Mouse (Mus musculus): ENCODE data around the gene Zfp811. TPM values are rescaled to one million over a fixed set of nuclear protein-coding genes. Genes with fewer than 3 reads are reported as not detected.

Gene Zfp811
- polyA plus RNA-seq, 1 experiment, result 0.01 TPM

DNA sequence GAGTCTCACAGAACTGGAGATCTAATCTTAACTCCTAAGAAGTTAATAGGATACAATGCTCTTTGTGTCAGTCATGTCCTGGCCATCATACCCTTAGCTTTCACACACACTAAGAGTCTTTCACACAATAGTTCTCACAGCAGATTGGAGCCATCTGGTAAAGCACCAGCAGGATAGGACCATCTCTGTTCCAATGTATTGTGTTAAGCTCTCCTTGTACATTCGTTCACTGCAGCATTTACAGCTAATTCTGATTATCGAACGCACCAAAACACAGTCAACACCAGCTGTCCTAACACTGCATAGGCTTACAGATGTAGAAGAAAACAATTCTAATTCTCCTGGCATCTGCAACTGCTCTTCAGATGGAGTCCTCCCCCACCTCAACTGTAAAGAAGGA lies 32.2 kb downstream of the Zfp811 start:
- no peaks in the 10 kb centered on the region for H3K27me3 ChIP-seq (ENCODE audit: control insufficient read depth, insufficient read depth, insufficient read length)
- H3K79me3 ChIP-seq (ENCODE audit: low read depth), result peaks cover 78% of the 10 kb centered on the region

DNA sequence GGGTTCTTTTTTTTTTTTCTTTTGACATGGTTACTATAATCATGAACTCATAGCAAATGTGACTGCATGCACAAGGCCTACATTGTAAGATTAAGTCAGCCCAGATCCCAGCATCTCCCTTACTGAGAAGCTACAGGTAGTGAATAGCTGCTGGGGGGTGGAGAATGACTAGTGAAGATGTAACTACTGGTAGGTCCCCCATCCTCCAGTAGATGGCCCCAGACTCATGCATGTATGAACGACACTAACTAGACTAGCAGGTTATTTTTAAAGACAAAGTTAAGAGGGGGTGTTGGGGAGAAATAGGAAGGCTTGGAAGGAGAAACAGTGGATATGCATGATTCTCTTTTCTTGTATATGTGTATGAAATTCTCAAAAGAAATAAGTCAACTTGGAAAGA lies 38.5 kb downstream of the Zfp811 start:
- Histone ChIP-seq H3K79me3 (ENCODE audit: low read depth) (peaks cover 76% of the 10 kb centered on the region), H3K79me2 (ENCODE audit: control insufficient read depth, insufficient read depth) (peaks cover 75% of the 10 kb centered on the region), H3K4me3 (ENCODE audit: insufficient read depth, poor library complexity, severe bottlenecking) (no peak overlapping the region), H3K36me3 (ENCODE audit: control insufficient read depth, insufficient read depth) (peaks cover 84% of the 10 kb centered on the region), H3ac (ENCODE audit: control insufficient read depth, insufficient read length, low read depth) (no peak overlapping the region), H3K27me3 (ENCODE audit: control insufficient read depth, insufficient read depth, insufficient read length) (no peaks in the 10 kb centered on the region)
- TF ChIP-seq FOSL1 (IDR thresholded peaks at IDR 0.05; ENCODE audit: insufficient read depth, low read length, poor library complexity, severe bottlenecking) (no peak), MAX (IDR thresholded peaks at IDR 0.05) (no peak), CEBPB (IDR thresholded peaks at IDR 0.05; ENCODE audit: low read depth) (no peak), USF1 (IDR thresholded peaks at IDR 0.05; ENCODE audit: low read depth) (no peak), CTCF (IDR thresholded peaks at IDR 0.05; ENCODE audit: control insufficient read depth, insufficient read depth, insufficient read length) (no peak), MYOG (IDR thresholded peaks at IDR 0.05; ENCODE audit: control insufficient read depth, extremely low read depth, insufficient read length) (no peak), MYOD1 (IDR thresholded peaks at IDR 0.05; ENCODE audit: control insufficient read depth, insufficient read length, low read depth) (no peak)

More for the DNA sequence above, 32.2 kb downstream of the Zfp811 start:
- peaks cover 80% of the 10 kb centered on the region for H3K79me2 ChIP-seq (ENCODE audit: control insufficient read depth, insufficient read depth)
- no peak overlapping the region for H3ac ChIP-seq (ENCODE audit: control insufficient read depth, insufficient read length, low read depth)
- H3K4me3 ChIP-seq (ENCODE audit: insufficient read depth, poor library complexity, severe bottlenecking), result no peak overlapping the region
- TF ChIP-seq USF1 (IDR thresholded peaks at IDR 0.05; ENCODE audit: low read depth), result no peak
- no peak for TF ChIP-seq FOSL1 (IDR thresholded peaks at IDR 0.05; ENCODE audit: insufficient read depth, low read length, poor library complexity, severe bottlenecking)
- TF ChIP-seq MYOD1 (IDR thresholded peaks at IDR 0.05; ENCODE audit: control insufficient read depth, insufficient read length, low read depth), result no peak
- no peak for TF ChIP-seq MAX (IDR thresholded peaks at IDR 0.05)
- no peak for TF ChIP-seq CEBPB (IDR thresholded peaks at IDR 0.05; ENCODE audit: low read depth)
- TF ChIP-seq CTCF (IDR thresholded peaks at IDR 0.05; ENCODE audit: control insufficient read depth, insufficient read depth, insufficient read length), result no peak
- no peak for TF ChIP-seq MYOG (IDR thresholded peaks at IDR 0.05; ENCODE audit: control insufficient read depth, extremely low read depth, insufficient read length)
- peaks cover 85% of the 10 kb centered on the region for H3K36me3 ChIP-seq (ENCODE audit: control insufficient read depth, insufficient read depth)

GRCm38 (mm10) chr17:32766422-32766821 lies 43.3 kb downstream of the Zfp811 start:
- TF ChIP-seq FOSL1 (IDR thresholded peaks at IDR 0.05; ENCODE audit: insufficient read depth, low read length, poor library complexity, severe bottlenecking), result no peak
- no peak for TF ChIP-seq MYOG (IDR thresholded peaks at IDR 0.05; ENCODE audit: control insufficient read depth, extremely low read depth, insufficient read length)
- TF ChIP-seq CTCF (IDR thresholded peaks at IDR 0.05; ENCODE audit: control insufficient read depth, insufficient read depth, insufficient read length), result no peak
- no peak for TF ChIP-seq MYOD1 (IDR thresholded peaks at IDR 0.05; ENCODE audit: control insufficient read depth, insufficient read length, low read depth)
- TF ChIP-seq CEBPB (IDR thresholded peaks at IDR 0.05; ENCODE audit: low read depth), result no peak
- no peak for TF ChIP-seq USF1 (IDR thresholded peaks at IDR 0.05; ENCODE audit: low read depth)
- TF ChIP-seq MAX (IDR thresholded peaks at IDR 0.05), result no peak
- H3K79me2 ChIP-seq (ENCODE audit: control insufficient read depth, insufficient read depth), result peaks cover 43% of the 10 kb centered on the region
- no peak overlapping the region for H3K4me3 ChIP-seq (ENCODE audit: insufficient read depth, poor library complexity, severe bottlenecking)
- H3K79me3 ChIP-seq (ENCODE audit: low read depth), result peaks cover 44% of the 10 kb centered on the region
- peaks cover 62% of the 10 kb centered on the region for H3K36me3 ChIP-seq (ENCODE audit: control insufficient read depth, insufficient read depth)
- H3K27me3 ChIP-seq (ENCODE audit: control insufficient read depth, insufficient read depth, insufficient read length), result no peaks in the 10 kb centered on the region
- no peak overlapping the region for H3ac ChIP-seq (ENCODE audit: control insufficient read depth, insufficient read length, low read depth)

GRCm38 (mm10) chr17:32757331-32757730 lies 52.4 kb downstream of the Zfp811 start:
- H3K36me3 ChIP-seq (ENCODE audit: control insufficient read depth, insufficient read depth), result no peaks in the 10 kb centered on the region
- TF ChIP-seq MYOD1 (IDR thresholded peaks at IDR 0.05; ENCODE audit: control insufficient read depth, insufficient read length, low read depth) (no peak), MYOG (IDR thresholded peaks at IDR 0.05; ENCODE audit: control insufficient read depth, extremely low read depth, insufficient read length) (no peak), CTCF (IDR thresholded peaks at IDR 0.05; ENCODE audit: control insufficient read depth, insufficient read depth, insufficient read length) (no peak), USF1 (IDR thresholded peaks at IDR 0.05; ENCODE audit: low read depth) (no peak), FOSL1 (IDR thresholded peaks at IDR 0.05; ENCODE audit: insufficient read depth, low read length, poor library complexity, severe bottlenecking) (no peak), MAX (IDR thresholded peaks at IDR 0.05) (no peak), CEBPB (IDR thresholded peaks at IDR 0.05; ENCODE audit: low read depth) (no peak)
- no peaks in the 10 kb centered on the region for H3K79me3 ChIP-seq (ENCODE audit: low read depth)
- no peak overlapping the region for H3ac ChIP-seq (ENCODE audit: control insufficient read depth, insufficient read length, low read depth)
- H3K4me3 ChIP-seq (ENCODE audit: insufficient read depth, poor library complexity, severe bottlenecking), result no peak overlapping the region
- no peaks in the 10 kb centered on the region for H3K79me2 ChIP-seq (ENCODE audit: control insufficient read depth, insufficient read depth)
- no peaks in the 10 kb centered on the region for H3K27me3 ChIP-seq (ENCODE audit: control insufficient read depth, insufficient read depth, insufficient read length)

- no peak for TF ChIP-seq CTCF (IDR thresholded peaks at IDR 0.05; ENCODE audit: control insufficient read depth, insufficient read depth, insufficient read length)
- TF ChIP-seq CEBPB (IDR thresholded peaks at IDR 0.05; ENCODE audit: low read depth), result no peak
- TF ChIP-seq USF1 (IDR thresholded peaks at IDR 0.05; ENCODE audit: low read depth), result no peak
- no peak for TF ChIP-seq FOSL1 (IDR thresholded peaks at IDR 0.05; ENCODE audit: insufficient read depth, low read length, poor library complexity, severe bottlenecking)
- no peak for TF ChIP-seq MYOD1 (IDR thresholded peaks at IDR 0.05; ENCODE audit: control insufficient read depth, insufficient read length, low read depth)
Measured at GRCm38 (mm10) chr17:32753634-32754033, 56.1 kb downstream of the Zfp811 start.

More at GRCm38 (mm10) chr17:32753634-32754033, 56.1 kb downstream of the Zfp811 start:
- Histone ChIP-seq H3K36me3 (ENCODE audit: control insufficient read depth, insufficient read depth) (no peaks in the 10 kb centered on the region), H3K4me3 (ENCODE audit: insufficient read depth, poor library complexity, severe bottlenecking) (no peak overlapping the region), H3K79me3 (ENCODE audit: low read depth) (no peaks in the 10 kb centered on the region), H3ac (ENCODE audit: control insufficient read depth, insufficient read length, low read depth) (no peak overlapping the region), H3K27me3 (ENCODE audit: control insufficient read depth, insufficient read depth, insufficient read length) (no peaks in the 10 kb centered on the region), H3K79me2 (ENCODE audit: control insufficient read depth, insufficient read depth) (no peaks in the 10 kb centered on the region)

Measured in C2C12 (cell line).